Mouse (Mus musculus) heart, embryonic 15.5 days (tissue): Measurements from ENCODE around the gene Olfml2a. TPM values are rescaled to one million over a fixed set of nuclear protein-coding genes. Genes with fewer than 3 reads are reported as not detected.
"Not testable (repeated sequence)": the region's sequence is repeated elsewhere in the genome, so short reads cannot be mapped to it uniquely, and the experiment has no call there.

Experiments used
- ATAC-seq: fragments of 200-750 bp; cut with Nextera tagmentation; replicated peaks from 2 replicates; pipeline ENCODE4 v1.8.0; 2017; ENCODE audit warnings: low read depth, moderate TSS enrichment; ENCODE audit not compliant: insufficient number of reproducible peaks, insufficient read depth, low FRiP score
- H3K27ac ChIP-seq: fragments of 300-500 bp; sonication (generic); 2 replicates; pipeline ENCODE4 v1.5.1; 2015; ENCODE audit warnings: mild to moderate bottlenecking, inconsistent platforms
- H3K27me3 ChIP-seq: fragments of 300-500 bp; sonication (generic); 2 replicates; pipeline ENCODE4 v1.6.1; 2015; ENCODE audit warnings: inconsistent platforms
- H3K36me3 ChIP-seq: fragments of 300-500 bp; sonication (generic); 2 replicates; pipeline ENCODE4 v1.6.1; 2015; ENCODE audit warnings: mild to moderate bottlenecking, inconsistent platforms
- H3K4me1 ChIP-seq: fragments of 300-500 bp; sonication (generic); replicated peaks from 2 replicates; pipeline ENCODE4 v1.6.1; 2015; ENCODE audit warnings: inconsistent platforms
- H3K4me2 ChIP-seq: fragments of 300-500 bp; sonication (generic); 2 replicates; pipeline ENCODE4 v1.6.1; 2015; ENCODE audit warnings: inconsistent platforms, mild to moderate bottlenecking, moderate library complexity
- H3K4me3 ChIP-seq: fragments of 300-500 bp; sonication (generic); 2 replicates; pipeline ENCODE4 v1.5.1; 2015; ENCODE audit warnings: mild to moderate bottlenecking, inconsistent platforms
- H3K9ac ChIP-seq: fragments of 300-500 bp; sonication (generic); 2 replicates; pipeline ENCODE4 v1.6.1; 2015; ENCODE audit warnings: mild to moderate bottlenecking, inconsistent platforms
- H3K9me3 ChIP-seq: fragments of 300-500 bp; sonication (generic); replicated peaks from 2 replicates; pipeline ENCODE4 v1.6.1; 2016; ENCODE audit warnings: inconsistent platforms
- WGBS: fragments of 180-500 bp; shearing (Covaris S2); methylation state at CpG from one replicate; pipeline ENCODE4 v1.1.7; 2015; ENCODE audit warnings: mixed read lengths; 5-methylcytosine and 5-hydroxymethylcytosine counted together
- polyA plus RNA-seq: library from polyadenylated mRNA; unstranded; fragments of >200 nt; fragmentation: Nextera tagmentation; extraction: Ambion mirVana; gene quantifications from 2 replicates; pipeline ENCODE4 v1.2.1, GENCODE M21; 2015

Gene Olfml2a
- polyA plus RNA-seq, 1 experiment from 2014 or later = 7.2 TPM

GRCm38 (mm10) chr2:39004372-39004771, 72.6 kb downstream of the Olfml2a start:
- Histone ChIP-seq H3K9ac (peak overlapping the region; percentile 76), H3K36me3 (peaks cover 38% of the 10 kb centered on the region), H3K27me3 (no peaks in the 10 kb centered on the region), H3K4me3 (peak overlapping the region; percentile 64), H3K4me2 (peak overlapping the region; percentile 78), H3K9me3 (no peaks in the 10 kb centered on the region), H3K27ac (peak overlapping the region; percentile 87), H3K4me1 (peaks cover 42% of the 10 kb centered on the region)
- WGBS = 0% methylated on average over 11 of the region's 11 CpGs
- ATAC-seq = no peak

DNA sequence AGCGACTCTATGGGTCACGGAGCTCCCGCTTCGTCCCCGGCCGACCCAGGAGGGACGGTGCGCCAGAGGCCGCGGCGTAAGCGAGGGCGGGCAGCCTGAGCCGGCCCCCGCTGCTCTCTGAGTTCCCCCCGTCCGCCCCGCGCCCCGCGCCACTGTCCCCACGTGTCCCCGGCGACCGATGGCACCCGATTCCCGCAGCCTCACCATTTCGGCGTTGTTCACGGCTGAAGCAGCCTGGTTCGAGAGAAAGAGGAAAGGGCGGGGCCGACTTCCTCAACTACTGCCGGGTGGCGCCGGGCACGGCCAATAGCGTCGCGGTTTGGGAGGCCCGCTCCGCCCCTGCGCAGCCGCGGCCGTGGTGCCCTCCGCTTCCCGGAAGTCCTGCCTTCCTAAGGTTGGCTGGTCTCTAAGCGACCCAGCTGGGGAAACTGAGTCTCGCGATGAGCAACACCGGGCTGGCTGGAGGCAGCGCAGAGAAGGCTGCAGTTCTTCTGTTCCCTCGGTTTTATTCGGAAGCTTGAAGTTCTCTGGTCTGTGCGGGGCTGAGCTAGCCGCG, 73.2 kb downstream of the Olfml2a start, which contains the start of gene Arpc5l:
Gene Arpc5l (plus strand): TSS at position 469 of the 556 bp plus-strand sequence.
- Histone ChIP-seq H3K4me1 (peaks cover 46% of the 10 kb centered on the region), H3K9me3 (no peaks in the 10 kb centered on the region), H3K27ac (peak within 1 kb of the TSS; percentile 87), H3K36me3 (peaks cover 37% of the 10 kb centered on the region), H3K27me3 (no peaks in the 10 kb centered on the region), H3K4me3 (peak within 1 kb of the TSS; percentile 64), H3K4me2 (peak within 1 kb of the TSS; percentile 78), H3K9ac (peak within 1 kb of the TSS; percentile 76)
- peak; percentile 85 for ATAC-seq
- under 1% methylated on average over 58 of the region's 58 CpGs for WGBS

DNA sequence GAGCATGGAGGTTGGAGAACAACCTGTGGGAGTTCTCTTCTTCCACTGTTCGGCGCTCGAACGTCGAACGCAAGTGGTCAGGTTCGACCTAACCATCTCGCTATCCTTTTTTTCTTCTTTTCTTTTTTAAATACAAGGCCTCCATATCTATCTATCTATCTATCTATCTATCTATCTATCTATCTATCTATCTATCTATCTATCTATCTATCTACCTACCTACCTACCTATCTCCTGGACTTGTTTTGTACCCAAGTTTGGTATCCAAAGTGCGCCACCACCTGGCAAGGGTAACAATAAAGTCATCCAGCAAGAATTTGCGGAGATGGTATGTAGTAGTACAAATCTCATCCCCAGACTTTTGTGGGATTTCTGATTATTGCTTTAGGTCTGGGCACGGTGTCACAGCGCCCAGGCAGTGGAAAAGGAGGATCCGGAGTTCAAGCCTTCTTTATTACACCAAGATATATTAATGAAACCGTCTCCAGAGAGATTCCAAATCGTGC, 73.8 kb downstream of the Olfml2a start, which contains the start of gene Rpl35:
Gene Rpl35 (minus strand): TSS at position 51 of the 506 bp plus-strand sequence.
- peaks cover 47% of the 10 kb centered on the region for H3K4me1 ChIP-seq
- H3K4me2 ChIP-seq = peak within 1 kb of the TSS; percentile 78
- no peak for ATAC-seq
- H3K9me3 ChIP-seq = no peaks in the 10 kb centered on the region
- peak within 1 kb of the TSS; percentile 87 for H3K27ac ChIP-seq
- H3K9ac ChIP-seq = peak within 1 kb of the TSS; percentile 76
- H3K4me3 ChIP-seq = peak within 1 kb of the TSS; percentile 64
- no peaks in the 10 kb centered on the region for H3K27me3 ChIP-seq
- H3K36me3 ChIP-seq = peaks cover 30% of the 10 kb centered on the region
- WGBS = 15% methylated on average over 15 of the region's 15 CpGs

GRCm38 (mm10) chr2:39006149-39006730, 74.5 kb downstream of the Olfml2a start:
- Histone ChIP-seq H3K9me3 (no peaks in the 10 kb centered on the region), H3K4me1 (peaks cover 53% of the 10 kb centered on the region), H3K9ac (no peak overlapping the region), H3K36me3 (peaks cover 24% of the 10 kb centered on the region), H3K27ac (no peak overlapping the region), H3K4me2 (peak overlapping the region; percentile 78), H3K27me3 (no peaks in the 10 kb centered on the region), H3K4me3 (peak overlapping the region; percentile 64)
- WGBS = 84% methylated on average over 14 of the region's 14 CpGs
- ATAC-seq = no peak

- Histone ChIP-seq H3K4me1 (peaks cover 54% of the 10 kb centered on the region), H3K4me3 (peak overlapping the region; percentile 95), H3K9me3 (no peaks in the 10 kb centered on the region), H3K9ac (peak overlapping the region; percentile 96), H3K27ac (peak overlapping the region; percentile 96), H3K36me3 (peaks cover 11% of the 10 kb centered on the region; the same call in 1 of the 2 replicates), H3K27me3 (no peaks in the 10 kb centered on the region), H3K4me2 (peak overlapping the region; percentile 92)
- under 1% methylated on average over 44 of the region's 44 CpGs for WGBS
- peak; percentile 86 for ATAC-seq
Measured at GRCm38 (mm10) chr2:39007865-39008264, 76.1 kb downstream of the Olfml2a start.

DNA sequence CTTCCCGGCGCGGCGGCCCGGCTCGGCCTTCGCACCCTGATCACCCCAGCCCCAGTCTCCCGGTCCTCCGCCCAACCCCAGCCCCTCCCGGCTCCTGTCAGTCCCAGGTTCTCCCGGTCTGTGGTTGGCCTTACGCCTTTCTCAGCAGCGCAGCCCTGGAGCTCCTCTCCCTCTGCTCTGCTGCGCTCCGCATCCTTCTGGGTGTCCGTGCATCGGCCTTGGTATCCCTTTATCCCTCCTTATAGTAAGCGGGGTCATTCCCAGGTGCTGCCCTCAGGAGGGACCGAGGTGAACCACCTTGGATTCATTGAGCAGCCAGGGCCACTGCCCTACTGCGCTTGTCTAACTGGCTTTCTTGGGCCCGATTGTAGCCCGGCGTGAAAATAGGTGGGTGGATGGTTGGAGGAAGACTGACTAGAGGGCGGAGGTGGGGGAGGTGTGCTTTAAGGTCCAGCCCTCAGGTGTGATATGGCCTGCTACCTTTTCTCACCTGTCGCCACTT, 76.6 kb downstream of the Olfml2a start:
- peaks cover 49% of the 10 kb centered on the region for H3K4me1 ChIP-seq
- peak; percentile 39 for ATAC-seq
- under 1% methylated on average over 25 of the region's 25 CpGs for WGBS

DNA sequence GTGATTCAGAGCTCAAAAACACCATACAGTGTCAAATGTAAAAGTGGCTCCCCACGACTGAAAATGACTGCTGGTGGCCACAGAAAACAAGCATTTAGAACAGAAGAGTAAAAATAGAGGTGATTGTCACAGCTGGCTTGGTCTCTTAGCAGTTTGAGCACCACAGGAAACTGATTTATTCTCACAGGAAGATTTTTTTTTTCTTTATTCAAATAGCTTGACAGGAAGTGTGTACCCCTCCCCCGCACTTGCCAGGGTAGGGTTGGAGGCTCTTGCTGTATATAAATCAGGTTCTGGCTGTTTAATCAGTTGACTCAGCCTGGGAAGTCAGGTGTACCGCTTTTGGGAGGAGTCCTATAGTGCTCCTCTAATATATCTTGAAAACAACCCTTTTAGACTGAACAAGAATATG, 77.2 kb downstream of the Olfml2a start:
- no peak for ATAC-seq
- H3K4me3 ChIP-seq = peak overlapping the region; percentile 95
- peak overlapping the region; percentile 96 for H3K9ac ChIP-seq
- H3K27me3 ChIP-seq = no peaks in the 10 kb centered on the region
- H3K36me3 ChIP-seq = peaks cover 11% of the 10 kb centered on the region; the same call in 1 of the 2 replicates
- WGBS = 25% methylated on average over 3 of the region's 3 CpGs
- H3K4me1 ChIP-seq = peaks cover 43% of the 10 kb centered on the region
- no peaks in the 10 kb centered on the region for H3K9me3 ChIP-seq
- H3K4me2 ChIP-seq = peak overlapping the region; percentile 92
- peak overlapping the region; percentile 96 for H3K27ac ChIP-seq

More for the DNA sequence above, 76.6 kb downstream of the Olfml2a start:
- Histone ChIP-seq H3K4me3 (peak overlapping the region; percentile 95), H3K36me3 (peaks cover 12% of the 10 kb centered on the region; the same call in 1 of the 2 replicates), H3K9me3 (no peaks in the 10 kb centered on the region), H3K9ac (peak overlapping the region; percentile 96), H3K27me3 (no peaks in the 10 kb centered on the region), H3K4me2 (peak overlapping the region; percentile 92), H3K27ac (peak overlapping the region; percentile 96)

- not testable (repeated sequence) for H3K9me3 ChIP-seq, ATAC-seq, H3K4me2 ChIP-seq, H3K27me3 ChIP-seq, H3K27ac ChIP-seq, H3K9ac ChIP-seq, H3K4me3 ChIP-seq
- Histone ChIP-seq H3K36me3 (peaks cover 23% of the 10 kb centered on the region), H3K4me1 (peaks cover 39% of the 10 kb centered on the region)
- 86% methylated on average over 5 of the region's 5 CpGs for WGBS
Measured at GRCm38 (mm10) chr2:39010144-39010543, 78.4 kb downstream of the Olfml2a start.

GRCm38 (mm10) chr2:39011264-39011663, 79.5 kb downstream of the Olfml2a start:
- no peak for ATAC-seq
- H3K4me1 ChIP-seq = peaks cover 33% of the 10 kb centered on the region
- H3K27me3 ChIP-seq = no peaks in the 10 kb centered on the region
- no peak overlapping the region for H3K27ac ChIP-seq
- no peaks in the 10 kb centered on the region for H3K9me3 ChIP-seq
- no peak overlapping the region for H3K9ac ChIP-seq
- no peak overlapping the region for H3K4me2 ChIP-seq
- no peak overlapping the region for H3K4me3 ChIP-seq
- peaks cover 34% of the 10 kb centered on the region for H3K36me3 ChIP-seq

- no peak overlapping the region for H3K4me2 ChIP-seq
- peaks cover 40% of the 10 kb centered on the region for H3K36me3 ChIP-seq
- no peak overlapping the region for H3K4me3 ChIP-seq
- no peaks in the 10 kb centered on the region for H3K27me3 ChIP-seq
- no peak for ATAC-seq
- H3K4me1 ChIP-seq = peaks cover 30% of the 10 kb centered on the region
- WGBS = 83% methylated on average over 3 of the region's 3 CpGs
- H3K27ac ChIP-seq = no peak overlapping the region
- no peaks in the 10 kb centered on the region for H3K9me3 ChIP-seq
- H3K9ac ChIP-seq = no peak overlapping the region
Measured at GRCm38 (mm10) chr2:39011971-39012370, 80.2 kb downstream of the Olfml2a start.

DNA sequence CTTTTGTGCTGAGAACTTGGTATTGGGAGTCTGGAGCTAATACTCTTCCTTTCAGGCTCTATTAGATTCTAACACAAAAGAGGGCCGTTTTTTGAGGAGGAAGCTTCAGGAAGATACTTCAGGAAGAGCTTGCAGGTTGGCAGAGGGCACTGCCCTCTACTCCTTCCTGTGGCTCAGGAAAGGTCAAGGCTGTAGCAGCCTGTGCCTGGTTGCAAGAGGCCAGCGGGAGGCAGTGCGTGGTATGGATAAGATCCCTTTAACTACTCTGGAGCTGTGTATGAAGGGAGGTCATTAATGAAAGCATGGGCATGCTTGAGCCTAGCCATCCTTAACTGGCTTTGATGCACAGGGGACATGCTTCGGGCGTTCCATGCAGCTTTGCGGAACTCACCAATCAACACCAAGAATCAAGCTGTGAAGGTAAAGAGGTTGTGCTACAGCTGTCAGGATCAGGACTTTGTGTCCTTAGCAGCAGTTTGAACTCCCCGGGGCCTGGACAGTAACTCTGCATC, 81.0 kb downstream of the Olfml2a start:
- Histone ChIP-seq H3K36me3 (peaks cover 48% of the 10 kb centered on the region), H3K4me1 (peaks cover 26% of the 10 kb centered on the region), H3K9me3 (no peaks in the 10 kb centered on the region), H3K9ac (no peak overlapping the region), H3K27me3 (no peaks in the 10 kb centered on the region), H3K4me2 (no peak overlapping the region), H3K4me3 (no peak overlapping the region), H3K27ac (no peak overlapping the region)
- WGBS = 81% methylated on average over 7 of the region's 7 CpGs
- ATAC-seq = no peak
